Mouse (Mus musculus): ENCODE results near the gene Kcnn4. TPM values are rescaled to one million over a fixed set of nuclear protein-coding genes. Genes with fewer than 3 reads are reported as not detected.
"Not testable (repeated sequence)": the region's sequence is repeated elsewhere in the genome, so short reads cannot be mapped to it uniquely, and the experiment has no call there.

Gene Kcnn4
- total RNA-seq, 2 experiments from 2014 or later, result 0.42 to 0.77 TPM

- intact Hi-C loops (cut with DNase I), result loop anchor here (1.0 to 2.0 kb wide), 2 partner anchors 21 to 48 kb away; no protein-coding TSS in a partner anchor
- DNase-seq (ENCODE audit: low spot score in 2 of 2), result peak; percentile 53 to 59
Observed at GRCm38 (mm10) chr7:24384827-24385226, 14.8 kb downstream of the Kcnn4 start.

- no peak for DNase-seq (ENCODE audit: low spot score in 2 of 2)
- intact Hi-C loops (cut with DNase I), result no loop called here
Observed at GRCm38 (mm10) chr7:24387059-24387556, 17.0 kb downstream of the Kcnn4 start.

- intact Hi-C loops (cut with DNase I), result no loop called here
- DNase-seq (ENCODE audit: low spot score in 2 of 2), result no peak
Observed at GRCm38 (mm10) chr7:24389516-24390187, 19.6 kb downstream of the Kcnn4 start.

- intact Hi-C loops (cut with DNase I), result no loop called here
- no peak for DNase-seq (ENCODE audit: low spot score in 2 of 2)
Observed at GRCm38 (mm10) chr7:24390512-24390911, 20.4 kb downstream of the Kcnn4 start.

GRCm38 (mm10) chr7:24391077-24391476 lies 21.0 kb downstream of the Kcnn4 start:
- no peak for DNase-seq (ENCODE audit: low spot score in 2 of 2)
- intact Hi-C loops (cut with DNase I), result no loop called here

- DNase-seq (ENCODE audit: low spot score in 2 of 2), result no peak
- intact Hi-C loops (cut with DNase I), result no loop called here
Observed at GRCm38 (mm10) chr7:24391687-24392086, 21.6 kb downstream of the Kcnn4 start.

GRCm38 (mm10) chr7:24394054-24394453 lies 24.0 kb downstream of the Kcnn4 start:
- intact Hi-C loops (cut with DNase I), result no loop called here
- DNase-seq (ENCODE audit: low spot score in 2 of 2), result no peak

- no peak for DNase-seq (ENCODE audit: low spot score in 2 of 2)
- intact Hi-C loops (cut with DNase I), result no loop called here
Observed at GRCm38 (mm10) chr7:24394475-24395161, 24.6 kb downstream of the Kcnn4 start.

- intact Hi-C loops (cut with DNase I), result no loop called here
- DNase-seq (ENCODE audit: low spot score in 2 of 2), result no peak
Observed at GRCm38 (mm10) chr7:24396832-24397231, 26.8 kb downstream of the Kcnn4 start.

GRCm38 (mm10) chr7:24398364-24398913 lies 28.4 kb downstream of the Kcnn4 start:
- DNase-seq (ENCODE audit: low spot score in 2 of 2), result no peak
- intact Hi-C loops (cut with DNase I), result no loop called here

- intact Hi-C loops (cut with DNase I), result no loop called here
- peak; percentile 96 to 97 for DNase-seq (ENCODE audit: low spot score in 2 of 2)
Observed at GRCm38 (mm10) chr7:24399256-24400081, 29.4 kb downstream of the Kcnn4 start, which contains the start of gene Smg9. Smg9 (plus strand) TSS chr7:24399619.

- no peak for DNase-seq (ENCODE audit: low spot score in 2 of 2)
- intact Hi-C loops (cut with DNase I), result no loop called here
Observed at GRCm38 (mm10) chr7:24400082-24400452, 30.0 kb downstream of the Kcnn4 start.

- DNase-seq (ENCODE audit: low spot score in 2 of 2); intact Hi-C loops (cut with DNase I): not testable (repeated sequence)
Observed at GRCm38 (mm10) chr7:24400489-24400888, 30.4 kb downstream of the Kcnn4 start.

- no peak for DNase-seq (ENCODE audit: low spot score in 2 of 2)
- intact Hi-C loops (cut with DNase I), result no loop called here
Observed at GRCm38 (mm10) chr7:24402851-24403250, 32.8 kb downstream of the Kcnn4 start.

GRCm38 (mm10) chr7:24405649-24406048 lies 35.6 kb downstream of the Kcnn4 start:
- no peak for DNase-seq (ENCODE audit: low spot score in 2 of 2)
- intact Hi-C loops (cut with DNase I), result no loop called here

- DNase-seq (ENCODE audit: low spot score in 2 of 2), result peak; percentile 42 to 57
- intact Hi-C loops (cut with DNase I), result no loop called here
Observed at GRCm38 (mm10) chr7:24406528-24407344, 36.7 kb downstream of the Kcnn4 start.

- intact Hi-C loops (cut with DNase I), result no loop called here
- DNase-seq (ENCODE audit: low spot score in 2 of 2), result no peak
Observed at GRCm38 (mm10) chr7:24408186-24408585, 38.1 kb downstream of the Kcnn4 start.

- no peak for DNase-seq (ENCODE audit: low spot score in 2 of 2)
- intact Hi-C loops (cut with DNase I), result no loop called here
Observed at GRCm38 (mm10) chr7:24410123-24410522, 40.1 kb downstream of the Kcnn4 start.

GRCm38 (mm10) chr7:24410831-24411230 lies 40.8 kb downstream of the Kcnn4 start:
- intact Hi-C loops (cut with DNase I), result no loop called here

More at GRCm38 (mm10) chr7:24410831-24411230, 40.8 kb downstream of the Kcnn4 start:
- DNase-seq (ENCODE audit: low spot score in 2 of 2), result no peak
